8 mouse cellular contexts compared by ENCODE assay signal in genomic region chr2:157078059-157078792, GRCm38 (mm10). TPM values are rescaled to one million over a fixed set of nuclear protein-coding genes. Genes with fewer than 3 reads are reported as not detected.
A peak's percentile ranks its signal among the peaks of the same experiment; 100 is the strongest.
DNase-seq lines count a peak whose midpoint lies in the region; ATAC-seq and TF ChIP-seq lines count a peak whose summit lies in the region.

No protein-coding gene starts in this region.

- TF ChIP-seq CTCF in liver, adult 2 months (IDR thresholded peaks at IDR 0.05; ENCODE audit: low read depth, low read length) = no peak
- TF ChIP-seq CTCF in bone marrow macrophage, adult 2 months (IDR thresholded peaks at IDR 0.05; ENCODE audit: low read depth, low read length) = no peak
- TF ChIP-seq CTCF in kidney, postnatal 0 days (IDR thresholded peaks at IDR 0.05; ENCODE audit: low read depth) = no peak

- peaks cover 2% of the 10 kb centered on the region; the same call in 1 of the 2 replicates for H3K79me2 ChIP-seq in liver, adult 2 months (ENCODE audit: control insufficient read depth, insufficient read depth, low read length)

- H3K4me2 ChIP-seq in forebrain, embryonic 12.5 days = peak overlapping the region; percentile 95
- H3K4me2 ChIP-seq in kidney, postnatal 0 days (ENCODE audit: low read length) = peak overlapping the region; percentile 91
- peak overlapping the region; percentile 100 for H3K4me2 ChIP-seq in midbrain, embryonic 16.5 days (ENCODE audit: low read length)

- no peak for TF ChIP-seq POLR2A in liver, adult 2 months (IDR thresholded peaks at IDR 0.05; ENCODE audit: extremely low read depth, insufficient read depth, low read length)
- no peak for TF ChIP-seq POLR2A in bone marrow macrophage, adult 2 months (IDR thresholded peaks at IDR 0.05; ENCODE audit: borderline replicate concordance, low read depth, low read length)

- 2% methylated on average over 79 of the region's 79 CpGs for WGBS in liver, adult 2 months
- under 1% methylated on average over 73 of the region's 79 CpGs for WGBS in forebrain, embryonic 12.5 days
- WGBS in kidney, postnatal 0 days = under 1% methylated on average over 67 of the region's 79 CpGs
- under 1% methylated on average over 49 of the region's 79 CpGs for WGBS in midbrain, embryonic 16.5 days

- peak overlapping the region; percentile 92 for H3K4me3 ChIP-seq in liver, adult 2 months (ENCODE audit: insufficient read depth, low read depth, low read length)
- H3K4me3 ChIP-seq in bone marrow macrophage, adult 2 months (ENCODE audit: insufficient read depth, low read length) = peak overlapping the region; percentile 61
- H3K4me3 ChIP-seq in forebrain, embryonic 12.5 days (replicated peaks) = peak overlapping the region; percentile 100
- H3K4me3 ChIP-seq in kidney, postnatal 0 days (replicated peaks; ENCODE audit: low read depth, low read length) = peak overlapping the region; percentile 89
- H3K4me3 ChIP-seq in midbrain, embryonic 16.5 days (ENCODE audit: low read depth, low read length) = peak overlapping the region; percentile 77

- peaks cover 10% of the 10 kb centered on the region for H3K27me3 ChIP-seq in liver, adult 2 months (ENCODE audit: control insufficient read depth, insufficient read depth, low read length)
- peaks cover 10% of the 10 kb centered on the region for H3K27me3 ChIP-seq in forebrain, embryonic 12.5 days
- no peaks in the 10 kb centered on the region for H3K27me3 ChIP-seq in kidney, postnatal 0 days (ENCODE audit: insufficient read depth, low read length)
- no peaks in the 10 kb centered on the region for H3K27me3 ChIP-seq in midbrain, embryonic 16.5 days (ENCODE audit: control insufficient read depth, insufficient read depth, low read depth, low read length)

- peaks cover 9% of the 10 kb centered on the region for H3K4me1 ChIP-seq in liver, adult 2 months (ENCODE audit: control insufficient read depth, insufficient read depth, low read length)
- H3K4me1 ChIP-seq in bone marrow macrophage, adult 2 months (ENCODE audit: control insufficient read depth, insufficient read depth, low read length) = peaks cover 40% of the 10 kb centered on the region
- peaks cover 61% of the 10 kb centered on the region for H3K4me1 ChIP-seq in forebrain, embryonic 12.5 days
- peaks cover 38% of the 10 kb centered on the region for H3K4me1 ChIP-seq in kidney, postnatal 0 days (replicated peaks; ENCODE audit: insufficient read depth, low read length)
- H3K4me1 ChIP-seq in midbrain, embryonic 16.5 days (ENCODE audit: control insufficient read depth, insufficient read depth, low read length) = peaks cover 48% of the 10 kb centered on the region

- H3K9ac ChIP-seq in liver, adult 2 months (ENCODE audit: low read depth, low read length) = peak overlapping the region; percentile 78
- peak overlapping the region; percentile 100 for H3K9ac ChIP-seq in forebrain, embryonic 12.5 days
- H3K9ac ChIP-seq in kidney, postnatal 0 days (ENCODE audit: low read depth, low read length) = peak overlapping the region; percentile 92
- H3K9ac ChIP-seq in midbrain, embryonic 16.5 days (ENCODE audit: low read depth, low read length) = peak overlapping the region; percentile 97

- peak; percentile 39 for ATAC-seq in forebrain, embryonic 12.5 days (ENCODE audit: low FRiP score)
- peak; percentile 27; the same call in 1 of the 2 replicates for ATAC-seq in kidney, postnatal 0 days (replicated peaks; ENCODE audit: low FRiP score, low read depth)
- ATAC-seq in midbrain, embryonic 16.5 days = peak; percentile 8; the same call in 1 of the 2 replicates

- H3K36me3 ChIP-seq in liver, adult 2 months (ENCODE audit: control insufficient read depth, insufficient read depth, low read length) = no peaks in the 10 kb centered on the region
- H3K36me3 ChIP-seq in forebrain, embryonic 12.5 days (replicated peaks) = peaks cover 10% of the 10 kb centered on the region; the same call in 1 of the 2 replicates
- H3K36me3 ChIP-seq in kidney, postnatal 0 days (ENCODE audit: insufficient read depth, low read length) = no peaks in the 10 kb centered on the region
- 0 out of 2 replicates have a peak, but pooled peaks cover 2% of the 10 kb centered on the region for H3K36me3 ChIP-seq in midbrain, embryonic 16.5 days (ENCODE audit: control insufficient read depth, insufficient read depth, low read length)

- H3K27ac ChIP-seq in liver, adult 2 months (replicated peaks; ENCODE audit: insufficient read depth, low read depth, low read length) = peak overlapping the region; percentile 59
- H3K27ac ChIP-seq in bone marrow macrophage, adult 2 months (ENCODE audit: insufficient read depth, low read depth, low read length) = no peak overlapping the region
- H3K27ac ChIP-seq in forebrain, embryonic 12.5 days = peak overlapping the region; percentile 98
- peak overlapping the region; percentile 94 for H3K27ac ChIP-seq in kidney, postnatal 0 days
- H3K27ac ChIP-seq in midbrain, embryonic 16.5 days (ENCODE audit: low read length) = peak overlapping the region; percentile 99

- H3K9me3 ChIP-seq in forebrain, embryonic 12.5 days = no peaks in the 10 kb centered on the region
- no peaks in the 10 kb centered on the region for H3K9me3 ChIP-seq in kidney, postnatal 0 days (replicated peaks; ENCODE audit: low read length)
- H3K9me3 ChIP-seq in midbrain, embryonic 16.5 days (replicated peaks; ENCODE audit: control insufficient read depth, low read length, poor library complexity, severe bottlenecking) = no peaks in the 10 kb centered on the region

- DNase-seq in liver, adult 2 months (ENCODE audit: extremely low read depth, low read depth, low spot score) = no peak
- DNase-seq in liver = no peak
- DNase-seq in kidney, postnatal 0 days (ENCODE audit: low spot score) = peak; percentile 41
- no peak for DNase-seq in T-cell, adult 2 months (ENCODE audit: low spot score)
- DNase-seq in right cerebral cortex, postnatal 14 days = no peak

RNA-seq across cellular contexts. Expression of gene Soga1, which starts 0.8 kb away (rescaled TPM):
- total RNA-seq in liver, adult 2 months (2014; rRNA removed) = 1.0 and 2.6 TPM in 2 replicates
- polyA plus RNA-seq in liver, adult 2 months (2012; rRNA removed) = 1.1 and 1.5 TPM in 2 replicates
- 10.9 and 14.9 TPM in 2 replicates for polyA plus RNA-seq in bone marrow macrophage, adult 2 months (2012; ENCODE audit: insufficient read depth, insufficient read length, missing spikeins)
- 6.0 and 7.4 TPM in 2 replicates for polyA plus RNA-seq in forebrain, embryonic 12.5 days (2016; fragmentation: Nextera tagmentation; extraction: Ambion mirVana)
- polyA plus RNA-seq in kidney, postnatal 0 days (2015; fragmentation: Nextera tagmentation; extraction: Ambion mirVana) = 1.3 and 1.8 TPM in 2 replicates
- 5.2 and 5.5 TPM in 2 replicates for polyA plus RNA-seq in midbrain, embryonic 16.5 days (2015; fragmentation: Nextera tagmentation; extraction: Ambion mirVana)

RNA-seq across cellular contexts. Expression of gene Tldc2, which starts 8.6 kb away (rescaled TPM):
- not detected in 2 replicates for total RNA-seq in liver, adult 2 months (2014; rRNA removed)
- polyA plus RNA-seq in liver, adult 2 months (2012; rRNA removed) = not detected in 2 replicates
- not detected in 2 replicates for polyA plus RNA-seq in bone marrow macrophage, adult 2 months (2012; ENCODE audit: insufficient read depth, insufficient read length, missing spikeins)
- polyA plus RNA-seq in forebrain, embryonic 12.5 days (2016; fragmentation: Nextera tagmentation; extraction: Ambion mirVana) = not detected in 2 replicates
- 2.2 and 2.5 TPM in 2 replicates for polyA plus RNA-seq in kidney, postnatal 0 days (2015; fragmentation: Nextera tagmentation; extraction: Ambion mirVana)
- not detected in 2 replicates for polyA plus RNA-seq in midbrain, embryonic 16.5 days (2015; fragmentation: Nextera tagmentation; extraction: Ambion mirVana)

RNA-seq across cellular contexts. Expression of gene Samhd1, which starts 56.8 kb away (rescaled TPM):
- 22.8 and 26.9 TPM in 2 replicates for total RNA-seq in liver, adult 2 months (2014; rRNA removed)
- 7.5 and 12.0 TPM in 2 replicates for polyA plus RNA-seq in liver, adult 2 months (2012; rRNA removed)
- polyA plus RNA-seq in bone marrow macrophage, adult 2 months (2012; ENCODE audit: insufficient read depth, insufficient read length, missing spikeins) = 496 and 503 TPM in 2 replicates
- 20.7 and 22.6 TPM in 2 replicates for polyA plus RNA-seq in forebrain, embryonic 12.5 days (2016; fragmentation: Nextera tagmentation; extraction: Ambion mirVana)
- 19.1 and 20.0 TPM in 2 replicates for polyA plus RNA-seq in kidney, postnatal 0 days (2015; fragmentation: Nextera tagmentation; extraction: Ambion mirVana)
- polyA plus RNA-seq in midbrain, embryonic 16.5 days (2015; fragmentation: Nextera tagmentation; extraction: Ambion mirVana) = 9.1 and 9.6 TPM in 2 replicates

Comparison
In these comparisons a context has a peak if more than half of its experiments do, and no peak if none do; other contexts are left out.
1. RNA of gene Samhd1, which starts 56.8 kb away (polyA plus RNA-seq): 496 to 503 TPM in bone marrow macrophage, adult 2 months; 20.7 to 22.6 TPM in forebrain, embryonic 12.5 days, 19.1 to 20.0 TPM in kidney, postnatal 0 days, 7.5 to 12.0 TPM in liver, adult 2 months and 9.1 to 9.6 TPM in midbrain, embryonic 16.5 days; every median in the first group is over 10 times any median in the second.
2. Peak in every context shown above with its lines, with median percentiles within 50 percentile points of each other: H3K4me3 ChIP-seq, H3K9ac ChIP-seq, ATAC-seq and H3K4me2 ChIP-seq.